Mouse (Mus musculus) liver, adult 2 months (tissue): ENCODE results near the gene Rufy4. TPM values are rescaled to one million over a fixed set of nuclear protein-coding genes. Genes with fewer than 3 reads are reported as not detected.

Experiments used
- DNase-seq: peaks from one replicate; pipeline ENCODE4 v3.0.0-alpha.2; 2011; ENCODE audit warnings: low read depth, low spot score; ENCODE audit errors: extremely low read depth
- H3K27ac ChIP-seq: fragments of 200-500 bp; replicated peaks from 2 replicates; pipeline ENCODE4 v1.5.1; 2012; ENCODE audit warnings: low read depth, mild to moderate bottlenecking, control low read depth, inconsistent platforms, low read length; ENCODE audit not compliant: insufficient read depth
- H3K27me3 ChIP-seq: fragments of 200-500 bp; 2 replicates; pipeline ENCODE4 v1.6.1; 2012; ENCODE audit warnings: mild to moderate bottlenecking, moderate library complexity, low read length, inconsistent platforms; ENCODE audit not compliant: control insufficient read depth, insufficient read depth
- H3K36me3 ChIP-seq: fragments of 200-500 bp; 2 replicates; pipeline ENCODE4 v1.6.1; 2012; ENCODE audit warnings: low read length, inconsistent platforms; ENCODE audit not compliant: control insufficient read depth, insufficient read depth
- H3K4me1 ChIP-seq: fragments of 200-500 bp; 2 replicates; pipeline ENCODE4 v1.6.1; 2011; ENCODE audit warnings: low read length; ENCODE audit not compliant: control insufficient read depth, insufficient read depth
- H3K4me3 ChIP-seq: fragments of 200-500 bp; 2 replicates; pipeline ENCODE4 v1.5.1; 2011; ENCODE audit warnings: low read depth, mild to moderate bottlenecking, control low read depth, low read length, moderate library complexity; ENCODE audit not compliant: insufficient read depth
- H3K79me2 ChIP-seq: fragments of 200-500 bp; 2 replicates; pipeline ENCODE4 v1.6.1; 2012; ENCODE audit warnings: inconsistent platforms, mild to moderate bottlenecking, low read length, moderate library complexity; ENCODE audit not compliant: control insufficient read depth, insufficient read depth
- H3K9ac ChIP-seq: fragments of 200-500 bp; 2 replicates; pipeline ENCODE4 v1.6.1; 2012; ENCODE audit warnings: low read depth, mild to moderate bottlenecking, control low read depth, inconsistent platforms, low read length
- CTCF ChIP-seq: fragments of 200-500 bp; IDR thresholded peaks from 2 replicates; pipeline ENCODE4 v1.5.1; 2011; ENCODE audit warnings: low read depth, low read length, control low read depth
- POLR2A ChIP-seq: fragments of 200-500 bp; IDR thresholded peaks from 2 replicates; pipeline ENCODE4 v1.6.1; 2011; ENCODE audit warnings: low read length, control low read depth; ENCODE audit not compliant: insufficient read depth; ENCODE audit errors: extremely low read depth
- WGBS: fragments of 180-500 bp; shearing (Covaris S2); methylation state at CpG from one replicate; pipeline ENCODE4 v1.1.7; 2018; 5-methylcytosine and 5-hydroxymethylcytosine counted together
- polyA plus RNA-seq: library from polyadenylated mRNA; depleted of rRNA; stranded (reverse); fragments of >200 nt; gene quantifications from 2 replicates; pipeline ENCODE4 v1.2.3, GENCODE M21; 2012
- total RNA-seq: library from RNA; depleted of rRNA; stranded (reverse); fragments of >200 nt; gene quantifications from 2 replicates; pipeline ENCODE4 v1.2.3, GENCODE M21; 2014

The Rufy4 gene
- total and polyA plus RNA-seq, 2 experiments, result 0.32 to 0.37 TPM

DNA sequence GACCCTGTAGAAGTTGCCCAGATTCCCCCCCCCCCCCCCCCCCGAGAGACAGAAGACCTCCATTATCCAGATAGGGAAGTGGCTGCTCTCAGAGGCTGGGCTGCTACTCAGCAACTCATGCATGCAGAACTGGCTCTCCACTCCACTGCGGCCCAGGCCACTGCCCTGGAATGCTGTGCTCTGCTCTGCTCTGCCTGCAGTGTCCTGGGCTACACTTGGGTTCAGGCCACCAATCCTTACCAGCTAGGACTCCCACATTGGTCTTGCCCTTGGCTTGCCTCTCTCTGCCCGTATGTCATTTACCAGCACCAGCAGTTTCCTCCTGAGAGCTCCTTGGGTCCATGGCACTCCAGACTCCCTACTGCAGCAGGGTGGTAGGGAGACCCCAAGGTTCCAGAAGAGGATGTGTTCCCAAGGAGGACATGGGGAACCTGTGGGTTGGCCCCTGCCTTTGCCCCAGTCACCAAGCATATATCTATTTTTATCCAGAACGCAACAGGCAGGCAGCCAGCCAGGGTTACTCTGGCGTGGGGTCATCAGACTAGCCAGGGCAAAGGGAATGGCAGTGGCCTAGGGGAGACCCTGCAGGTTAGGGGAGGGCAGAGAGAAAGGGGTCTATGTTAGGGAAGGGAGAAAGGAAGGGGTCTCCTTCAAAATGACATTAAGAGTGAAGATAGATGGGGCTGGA lies 17.3 kb upstream of the Rufy4 start:
- peak; percentile 43 for DNase-seq
- TF ChIP-seq POLR2A (no peak), CTCF (no peak)
- 38% methylated on average over 5 of the region's 5 CpGs for whole genome bisulfite sequencing

DNA sequence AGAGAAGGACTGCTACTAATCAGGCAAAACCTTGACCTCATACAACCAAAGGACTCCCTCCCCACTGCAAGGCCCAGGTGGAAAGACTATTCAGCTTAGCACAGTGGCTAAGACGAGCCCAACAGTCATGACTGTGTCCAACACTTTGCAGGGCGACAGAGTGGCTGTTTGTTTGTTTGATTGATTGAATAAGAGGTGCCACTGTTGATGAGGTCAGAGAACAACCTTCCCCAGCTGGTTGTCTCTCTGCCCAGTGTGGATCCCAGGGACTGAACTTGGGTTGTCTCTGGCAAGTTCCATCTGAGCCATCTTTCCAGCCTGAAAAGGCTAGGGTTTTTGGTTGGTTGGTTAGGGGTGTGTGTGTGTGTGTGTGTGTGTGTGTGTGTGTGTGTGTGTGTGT lies 15.7 kb upstream of the Rufy4 start:
- TF ChIP-seq CTCF (no peak), POLR2A (no peak)
- DNase-seq, result peak; percentile 92
- H3K4me3 ChIP-seq, result no peak overlapping the region
- no peaks in the 10 kb centered on the region for H3K36me3 ChIP-seq
- H3K79me2 ChIP-seq, result no peaks in the 10 kb centered on the region
- 19% methylated on average over 2 of the region's 2 CpGs for WGBS
- H3K27me3 ChIP-seq, result no peaks in the 10 kb centered on the region
- no peak overlapping the region for H3K9ac ChIP-seq
- peaks cover 21% of the 10 kb centered on the region for H3K4me1 ChIP-seq
- H3K27ac ChIP-seq, result peak overlapping the region; percentile 65

More for the DNA sequence above, 17.3 kb upstream of the Rufy4 start:
- Histone ChIP-seq H3K79me2 (no peaks in the 10 kb centered on the region), H3K9ac (no peak overlapping the region), H3K27ac (no peak overlapping the region), H3K36me3 (no peaks in the 10 kb centered on the region), H3K27me3 (no peaks in the 10 kb centered on the region), H3K4me1 (peaks cover 16% of the 10 kb centered on the region), H3K4me3 (no peak overlapping the region)

DNA sequence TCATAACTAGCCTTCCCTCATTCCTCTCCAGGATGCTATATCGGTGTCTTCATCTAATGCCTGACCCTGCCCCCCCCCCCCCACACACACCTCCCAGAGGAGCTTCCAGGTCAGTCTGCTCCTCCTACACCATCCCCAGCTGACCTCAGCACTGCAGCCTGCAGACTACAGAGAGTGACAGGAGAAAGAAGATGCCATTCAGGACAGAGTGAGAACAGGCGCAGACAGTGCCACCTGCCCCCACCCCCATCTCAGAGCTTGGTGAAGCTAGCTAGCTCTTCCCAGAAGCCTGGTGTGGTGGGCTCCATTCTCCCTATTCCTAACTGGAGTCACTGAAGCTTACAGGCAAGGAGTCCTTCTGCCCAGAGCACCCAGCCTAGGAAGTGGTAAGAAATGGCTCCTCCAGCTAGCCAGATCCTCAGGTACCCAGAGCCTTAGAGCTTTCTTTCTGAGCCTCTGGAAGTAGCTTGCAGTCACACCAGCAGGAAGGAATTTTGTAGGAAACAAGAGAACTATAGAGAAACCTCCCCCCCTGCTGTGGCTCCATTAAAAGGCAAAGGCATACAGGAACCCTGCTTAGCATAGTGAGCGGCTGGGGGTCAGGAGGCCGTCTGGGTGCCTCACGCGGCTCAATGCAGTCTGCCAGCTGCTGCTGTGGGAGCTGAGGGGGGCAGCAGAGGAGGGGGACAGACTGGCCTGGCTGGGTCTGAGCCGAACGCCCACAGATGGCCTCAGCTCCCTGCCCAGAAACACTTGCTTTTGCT lies 14.2 kb upstream of the Rufy4 start:
- Histone ChIP-seq H3K27me3 (no peaks in the 10 kb centered on the region), H3K27ac (no peak overlapping the region), H3K4me3 (no peak overlapping the region), H3K36me3 (no peaks in the 10 kb centered on the region), H3K4me1 (peaks cover 21% of the 10 kb centered on the region), H3K9ac (no peak overlapping the region; the same call in 1 of the 2 replicates), H3K79me2 (no peaks in the 10 kb centered on the region)
- WGBS, result 46% methylated on average over 8 of the region's 8 CpGs
- no peak for DNase-seq
- no peak for TF ChIP-seq POLR2A
- TF ChIP-seq CTCF, result no peak

DNA sequence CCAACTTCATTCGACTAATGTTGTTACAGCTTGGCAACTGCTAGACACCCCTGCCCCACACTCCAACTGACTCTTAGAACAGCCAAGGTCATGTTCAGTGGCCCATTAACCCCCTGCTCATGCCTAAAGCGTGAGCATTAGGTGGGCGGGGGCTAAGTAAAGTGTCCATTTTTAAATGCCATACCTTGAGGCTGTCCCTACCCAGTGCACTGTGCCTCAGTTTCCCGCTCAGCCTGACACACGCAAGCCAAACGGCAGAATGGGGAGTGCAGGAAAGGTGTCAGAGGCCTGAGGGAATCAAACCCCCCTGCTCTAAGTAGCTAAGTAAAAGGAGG lies 13.7 kb upstream of the Rufy4 start:
- WGBS, result 56% methylated on average over 6 of the region's 6 CpGs
- DNase-seq, result peak; percentile 41
- Histone ChIP-seq H3K27me3 (no peaks in the 10 kb centered on the region), H3K9ac (no peak overlapping the region), H3K79me2 (no peaks in the 10 kb centered on the region; the same call in 1 of the 2 replicates), H3K4me1 (peaks cover 21% of the 10 kb centered on the region), H3K36me3 (no peaks in the 10 kb centered on the region), H3K27ac (no peak overlapping the region), H3K4me3 (no peak overlapping the region)
- TF ChIP-seq POLR2A (no peak), CTCF (no peak)

DNA sequence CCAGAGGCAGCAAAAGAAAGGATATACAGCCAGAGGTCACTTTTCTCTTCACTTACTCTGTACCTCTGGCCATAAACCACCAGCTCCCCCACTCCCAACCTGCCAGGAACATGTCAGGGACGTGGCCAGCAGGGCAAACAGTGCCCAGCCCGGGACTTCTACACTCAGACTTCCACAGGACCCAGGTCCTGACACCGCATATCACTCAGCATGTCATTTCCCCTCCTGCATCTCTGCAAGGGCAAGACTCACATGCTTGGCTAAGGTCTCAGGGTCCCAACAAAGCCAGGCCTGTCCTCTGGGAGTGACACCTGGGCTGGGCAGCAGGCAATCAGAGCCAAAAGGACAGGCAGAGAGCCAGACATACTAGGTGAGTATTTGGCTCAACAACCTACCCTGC lies 12.3 kb upstream of the Rufy4 start:
- WGBS, result 7% methylated on average over 3 of the region's 3 CpGs
- Histone ChIP-seq H3K36me3 (no peaks in the 10 kb centered on the region), H3K9ac (no peak overlapping the region), H3K27me3 (no peaks in the 10 kb centered on the region), H3K4me3 (no peak overlapping the region), H3K27ac (no peak overlapping the region), H3K4me1 (peaks cover 21% of the 10 kb centered on the region), H3K79me2 (no peaks in the 10 kb centered on the region; the same call in 1 of the 2 replicates)
- no peak for TF ChIP-seq CTCF
- no peak for TF ChIP-seq POLR2A
- DNase-seq, result peak; percentile 82

DNA sequence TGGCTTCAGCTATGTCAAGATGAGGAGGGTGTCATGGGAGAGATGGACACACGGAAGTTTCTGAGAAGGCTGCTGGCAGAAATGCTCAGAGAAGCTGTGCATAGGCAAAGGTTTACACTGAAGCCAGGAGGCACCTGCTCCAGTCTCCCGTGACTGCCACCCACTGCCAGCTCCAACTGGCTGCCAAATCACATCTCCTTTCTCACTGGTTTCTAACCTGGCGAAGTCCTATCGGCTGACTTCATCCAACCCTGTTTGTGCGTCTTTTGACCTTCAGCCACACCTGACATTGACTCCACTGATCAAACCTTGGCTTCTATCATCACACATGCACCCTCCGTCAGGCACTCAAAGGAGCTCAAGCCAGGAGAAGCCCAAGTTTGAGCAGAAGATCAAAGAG lies 7.5 kb upstream of the Rufy4 start:
- H3K27ac ChIP-seq, result no peak overlapping the region
- peaks cover 8% of the 10 kb centered on the region for H3K4me1 ChIP-seq
- H3K4me3 ChIP-seq, result no peak overlapping the region
- no peaks in the 10 kb centered on the region; the same call in 1 of the 2 replicates for H3K79me2 ChIP-seq
- DNase-seq, result peak; percentile 63
- TF ChIP-seq CTCF, result no peak
- TF ChIP-seq POLR2A, result no peak
- H3K27me3 ChIP-seq, result no peaks in the 10 kb centered on the region
- H3K36me3 ChIP-seq, result no peaks in the 10 kb centered on the region
- WGBS, result 40% methylated on average over 6 of the region's 6 CpGs
- H3K9ac ChIP-seq, result no peak overlapping the region
